Mouse (Mus musculus): ENCODE measurements around the gene Rhbdf1.

DNA sequence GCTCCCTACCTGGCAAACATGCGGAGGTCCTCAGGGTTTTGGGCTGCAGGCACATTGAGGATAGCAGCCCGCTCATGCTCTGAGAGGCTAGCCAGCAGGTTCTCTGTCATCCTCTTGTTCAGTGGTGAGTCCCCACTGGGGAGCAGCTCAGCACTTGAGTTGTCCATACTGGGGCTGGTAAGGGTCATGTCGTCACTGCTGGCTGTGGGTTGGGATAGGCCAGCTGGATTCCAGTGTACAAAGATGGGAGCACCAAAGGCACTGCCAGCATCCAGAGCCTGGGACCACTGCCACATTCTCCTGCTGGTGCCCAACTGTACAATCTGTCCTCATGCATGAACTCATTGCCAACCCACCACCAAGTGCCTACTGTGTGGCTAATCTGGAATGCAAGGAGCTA lies 11.8 kb upstream of the Rhbdf1 start:
- TF ChIP-seq POLR2A (IDR thresholded peaks at IDR 0.05; ENCODE audit: low read depth, low read length) (no peak), CTCF (IDR thresholded peaks at IDR 0.05; ENCODE audit: extremely low read depth, insufficient read depth, insufficient read length, insufficient replicate concordance) (no peak)
